In genomic region chr14:101846097-101846882, GRCm38 (mm10) we compare ENCODE assay signal across 14 mouse cellular contexts.
A peak's percentile ranks its signal among the peaks of the same experiment; 100 is the strongest.
DNase-seq lines count a peak whose midpoint lies in the region; ATAC-seq and TF ChIP-seq lines count a peak whose summit lies in the region.
"Had no signal": no experiment of that assay in that cellular context is flagged by ENCODE, and none has a peak within 500 bp of the region (broad histone marks: within the 10 kb centered on the region; RNA-seq: fewer than 3 reads in every experiment).

No protein-coding gene starts in this region.

- intact Hi-C loops in left cerebral cortex, postnatal 10 days (cut with DNase I) = no loop called here
- intact Hi-C loops in left cerebral cortex, adult 2 months (cut with DNase I) = loop anchor here (10.0 kb wide), 1 partner anchor 49 kb away; no protein-coding TSS in a partner anchor

- peak in 1 of 2 experiments; percentile 53; a peak in 2 of 4 replicates for TF ChIP-seq EP300 in MEL (IDR thresholded peaks at IDR 0.05; ENCODE audit: low read depth in 1 of 2, low read length in 2 of 2)
- peak; percentile 61 for TF ChIP-seq EP300 in liver, embryonic 14.5 days (IDR thresholded peaks at IDR 0.05; ENCODE audit: low read depth)

- H3K27ac ChIP-seq in heart, embryonic 10.5 days = peak overlapping the region; percentile 63
- H3K27ac ChIP-seq in MEL (ENCODE audit: control insufficient read depth, low read depth, low read length) = no peak overlapping the region
- H3K27ac ChIP-seq in heart, embryonic 16.5 days (ENCODE audit: low read length) = peak overlapping the region; percentile 87
- H3K27ac ChIP-seq in liver, embryonic 14.5 days = peak overlapping the region; percentile 65
- no peak overlapping the region for H3K27ac ChIP-seq in left cerebral cortex, adult 2 months
- H3K27ac ChIP-seq: forebrain, embryonic 13.5 days; kidney, postnatal 0 days; midbrain, embryonic 15.5 days had no signal

- H3K9me3 ChIP-seq in heart, embryonic 10.5 days = no peaks in the 10 kb centered on the region
- no peaks in the 10 kb centered on the region for H3K9me3 ChIP-seq in MEL (replicated peaks; ENCODE audit: insufficient read depth, low read length)
- no peaks in the 10 kb centered on the region for H3K9me3 ChIP-seq in heart, embryonic 16.5 days (replicated peaks; ENCODE audit: control insufficient read depth, low read length)
- H3K9me3 ChIP-seq in liver, embryonic 14.5 days (ENCODE audit: control insufficient read depth, low read length) = no peaks in the 10 kb centered on the region
- H3K9me3 ChIP-seq: forebrain, embryonic 13.5 days; midbrain, embryonic 15.5 days had no signal

- DNase-seq in heart, embryonic 10.5 days (ENCODE audit: low spot score) = no peak
- no peak for DNase-seq in heart, postnatal 4 days
- no peak for DNase-seq in MEL (ENCODE audit: low read depth, low spot score)
- peak in 2 of 3 experiments; percentile 25 to 39 for DNase-seq in liver, embryonic 14.5 days (ENCODE audit: low read depth in 3 of 3, low spot score in 3 of 3)
- DNase-seq in left cerebral cortex, postnatal 10 days (ENCODE audit: extremely low spot score in 1 of 2, low spot score in 2 of 2) = no peak
- no peak for DNase-seq in embryo, embryonic 10 days (ENCODE audit: low spot score)
- no peak for DNase-seq in left cerebral cortex, adult 2 months (ENCODE audit: extremely low spot score in 1 of 2, low spot score in 2 of 2)
- DNase-seq: cerebellum, adult 11-12 months; layer of hippocampus, adult 9-11 months; right cerebral cortex, postnatal 14 days had no signal

- WGBS in heart, embryonic 10.5 days = 22% methylated on average over 8 of the region's 8 CpGs
- 29% methylated on average over 8 of the region's 8 CpGs for WGBS in heart, embryonic 16.5 days
- 29% methylated on average over 8 of the region's 8 CpGs for WGBS in liver, embryonic 14.5 days (ENCODE audit: insufficient replicate concordance)

- no peak overlapping the region for H3K4me3 ChIP-seq in heart, embryonic 10.5 days
- H3K4me3 ChIP-seq in MEL (ENCODE audit: control insufficient read depth in 1 of 2, insufficient read depth in 1 of 2, low read depth in 2 of 2, low read length in 2 of 2) = no peak overlapping the region
- H3K4me3 ChIP-seq in heart, embryonic 16.5 days (ENCODE audit: low read length) = 0 out of 2 replicates have a peak overlapping the region, but pooled peaks have one; percentile 7
- no peak overlapping the region; a peak in 1 of 4 replicates for H3K4me3 ChIP-seq in liver, embryonic 14.5 days (ENCODE audit: insufficient read depth in 1 of 2, low read depth in 2 of 2, low read length in 2 of 2)
- H3K4me3 ChIP-seq in left cerebral cortex, adult 2 months = no peak overlapping the region
- H3K4me3 ChIP-seq: forebrain, embryonic 13.5 days; midbrain, embryonic 15.5 days had no signal

- H3K4me2 ChIP-seq in heart, embryonic 16.5 days (ENCODE audit: low read depth, low read length) = peak overlapping the region; percentile 48; the same call in 1 of the 2 replicates
- H3K4me2 ChIP-seq in liver, embryonic 14.5 days (ENCODE audit: low read depth) = peak overlapping the region; percentile 41
- H3K4me2 ChIP-seq: forebrain, embryonic 13.5 days; midbrain, embryonic 15.5 days had no signal

- no peaks in the 10 kb centered on the region for H3K27me3 ChIP-seq in heart, embryonic 10.5 days (ENCODE audit: insufficient read depth, poor library complexity, severe bottlenecking)
- no peaks in the 10 kb centered on the region for H3K27me3 ChIP-seq in MEL (ENCODE audit: control insufficient read depth in 1 of 2, insufficient read depth in 2 of 2, low read length in 2 of 2)
- no peaks in the 10 kb centered on the region for H3K27me3 ChIP-seq in heart, embryonic 16.5 days (ENCODE audit: control insufficient read depth, insufficient read depth, low read length)
- no peaks in the 10 kb centered on the region for H3K27me3 ChIP-seq in liver, embryonic 14.5 days (ENCODE audit: control insufficient read depth, insufficient read depth, low read length)
- H3K27me3 ChIP-seq: forebrain, embryonic 13.5 days; midbrain, embryonic 15.5 days had no signal

- no peak for ATAC-seq in heart, embryonic 16.5 days (replicated peaks; ENCODE audit: extremely low read depth, insufficient read depth, low FRiP score)
- peak; percentile 89 for ATAC-seq in liver, embryonic 14.5 days (ENCODE audit: insufficient read depth)
- ATAC-seq: forebrain, embryonic 13.5 days; midbrain, embryonic 15.5 days had no signal

- H3K79me2 ChIP-seq in MEL (ENCODE audit: control insufficient read depth, insufficient read depth, low read length, poor library complexity) = no peaks in the 10 kb centered on the region

- H3K9ac ChIP-seq in MEL (ENCODE audit: control insufficient read depth, low read depth, low read length, poor library complexity, severe bottlenecking) = no peak overlapping the region
- 0 out of 2 replicates have a peak overlapping the region, but pooled peaks have one; percentile 39 for H3K9ac ChIP-seq in heart, embryonic 16.5 days (ENCODE audit: low read length)
- H3K9ac ChIP-seq in liver, embryonic 14.5 days (replicated peaks) = no peak overlapping the region
- H3K9ac ChIP-seq: forebrain, embryonic 13.5 days; midbrain, embryonic 15.5 days had no signal

- peaks cover 3% of the 10 kb centered on the region; the same call in 1 of the 2 replicates for H3K36me3 ChIP-seq in heart, embryonic 10.5 days
- H3K36me3 ChIP-seq in MEL (ENCODE audit: control insufficient read depth in 1 of 2, insufficient read depth in 2 of 2, low read length in 2 of 2) = peaks cover 0 to 3% of the 10 kb centered on the region in 2 experiments; a peak in 2 of 4 replicates
- H3K36me3 ChIP-seq in heart, embryonic 16.5 days (ENCODE audit: control insufficient read depth, insufficient read depth) = peaks cover 3% of the 10 kb centered on the region; the same call in 1 of the 2 replicates
- no peaks in the 10 kb centered on the region for H3K36me3 ChIP-seq in liver, embryonic 14.5 days (replicated peaks; ENCODE audit: control insufficient read depth, insufficient read depth, low read depth)
- H3K36me3 ChIP-seq: midbrain, embryonic 15.5 days had no signal

- no peak for TF ChIP-seq CTCF in MEL (IDR thresholded peaks at IDR 0.05 in 2 of 3, conservative IDR thresholded peaks at IDR 0.05 in 1 of 3; ENCODE audit: control insufficient read depth in 1 of 3, insufficient read depth in 1 of 3, low read depth in 2 of 3, low read length in 3 of 3, poor library complexity in 1 of 3, severe bottlenecking in 1 of 3)
- TF ChIP-seq CTCF in liver, embryonic 14.5 days (IDR thresholded peaks at IDR 0.05; ENCODE audit: low read depth) = no peak
- no peak for TF ChIP-seq CTCF in left cerebral cortex, adult 2 months (IDR thresholded peaks at IDR 0.05)

- no peak for TF ChIP-seq POLR2A in MEL (IDR thresholded peaks at IDR 0.05; ENCODE audit: control insufficient read depth in 1 of 2, insufficient read depth in 1 of 2, low read depth in 1 of 2, low read length in 2 of 2, poor library complexity in 1 of 2)

- peaks cover 45% of the 10 kb centered on the region for H3K4me1 ChIP-seq in heart, embryonic 10.5 days
- peaks cover 0 to 7% of the 10 kb centered on the region in 2 experiments; a peak in 3 of 4 replicates for H3K4me1 ChIP-seq in MEL (ENCODE audit: control insufficient read depth in 1 of 2, insufficient read depth in 2 of 2, low read length in 2 of 2)
- H3K4me1 ChIP-seq in heart, embryonic 16.5 days (ENCODE audit: control insufficient read depth, insufficient read depth, low read length) = peaks cover 32% of the 10 kb centered on the region
- peaks cover 20 to 29% of the 10 kb centered on the region in 2 experiments for H3K4me1 ChIP-seq in liver, embryonic 14.5 days (replicated peaks; ENCODE audit: control insufficient read depth in 2 of 2, insufficient read depth in 2 of 2, low read length in 1 of 2)
- H3K4me1 ChIP-seq: forebrain, embryonic 13.5 days; midbrain, embryonic 15.5 days had no signal

- TF ChIP-seq RAD21 in MEL (IDR thresholded peaks at IDR 0.05; ENCODE audit: low read depth, low read length) = no peak

TF ChIP-seq in MEL, 35 proteins besides CTCF, POLR2A, EP300 and RAD21:
- TF ChIP-seq MAX (IDR thresholded peaks at IDR 0.05; ENCODE audit: low read length) = peak; percentile 23; the same call in 1 of the 2 replicates
- TF ChIP-seq SMC3 (IDR thresholded peaks at IDR 0.05; ENCODE audit: low read depth, low read length) = no peak
- TF ChIP-seq HCFC1 (IDR thresholded peaks at IDR 0.05; ENCODE audit: low read depth, low read length) = no peak
- no peak for TF ChIP-seq USF2 (IDR thresholded peaks at IDR 0.05; ENCODE audit: borderline replicate concordance in 1 of 2, insufficient read depth in 1 of 2, low read depth in 1 of 2, low read length in 2 of 2)
- no peak for TF ChIP-seq KAT2A (conservative IDR thresholded peaks at IDR 0.05; ENCODE audit: low read depth, low read length)
- TF ChIP-seq TCF12 (IDR thresholded peaks at IDR 0.05; ENCODE audit: low read depth, low read length) = peak; percentile 60
- TF ChIP-seq MXI1 (IDR thresholded peaks at IDR 0.05; ENCODE audit: low read depth, low read length) = 0 out of 2 replicates have a peak, but pooled peaks have one; percentile 30
- TF ChIP-seq POLR2AphosphoS5 (IDR thresholded peaks at IDR 0.05; ENCODE audit: borderline replicate concordance, low read depth, low read length) = no peak
- no peak for TF ChIP-seq TAL1 (IDR thresholded peaks at IDR 0.05; ENCODE audit: low read length)
- 0 out of 2 replicates have a peak, but pooled peaks have one; percentile 25 for TF ChIP-seq ETS1 (IDR thresholded peaks at IDR 0.05; ENCODE audit: low read depth, low read length)
- TF ChIP-seq BHLHE40 (IDR thresholded peaks at IDR 0.05; ENCODE audit: borderline replicate concordance, low read depth, low read length) = no peak

Comparison
In these comparisons a context has a peak if more than half of its experiments do, and no peak if none do; other contexts are left out.
1. DNase-seq: peak in liver, embryonic 14.5 days (2 of 3); none in heart, embryonic 10.5 days (single experiment), heart, postnatal 4 days (single experiment), MEL (single experiment), left cerebral cortex, postnatal 10 days (0 of 2), embryo, embryonic 10 days (single experiment) and left cerebral cortex, adult 2 months (0 of 2).
2. H3K27ac ChIP-seq: peak in heart, embryonic 10.5 days (single experiment), heart, embryonic 16.5 days (single experiment) and liver, embryonic 14.5 days (single experiment); none in MEL (single experiment) and left cerebral cortex, adult 2 months (single experiment).